Mouse (Mus musculus) gastrocnemius, postnatal 25 days (tissue): ENCODE measurements around the gene Comt. TPM values are rescaled to one million over a fixed set of nuclear protein-coding genes. Genes with fewer than 3 reads are reported as not detected.

Experiments
- DNase-seq: peaks from one replicate; pipeline ENCODE4 v3.0.0; 2022
- total RNA-seq, 2 experiments: library from RNA; stranded (reverse); gene quantifications; 1 replicate in 1 of 2; 2 replicates in 1 of 2; pipeline ENCODE4 v1.2.3; 2021

Comt gene
- total RNA-seq, 2 experiments from 2014 or later, result 33.3 to 44.8 TPM

DNA sequence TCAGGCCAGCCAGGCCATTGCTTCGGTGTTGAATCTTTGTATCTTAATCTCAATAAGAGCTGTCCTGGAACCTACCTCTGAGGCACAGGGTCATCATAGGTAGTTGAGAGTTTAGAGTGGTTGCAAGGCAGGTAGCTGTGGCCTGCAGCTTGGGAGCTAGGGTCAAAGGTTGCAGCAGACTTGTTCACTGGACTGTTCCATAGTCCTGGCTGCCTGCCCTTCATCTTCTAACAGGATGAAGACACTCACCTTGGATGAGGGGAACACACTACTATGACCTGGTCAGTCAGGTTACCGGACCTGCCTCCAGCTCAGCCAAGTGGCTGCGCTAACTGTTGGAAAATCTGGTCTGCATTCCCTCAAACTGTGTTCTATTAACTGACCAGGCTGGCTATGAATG is 35.5 kb downstream of the Comt start:
- no peak for DNase-seq

GRCm38 (mm10) chr16:18390399-18390798 is 36.3 kb downstream of the Comt start:
- no peak for DNase-seq

DNA sequence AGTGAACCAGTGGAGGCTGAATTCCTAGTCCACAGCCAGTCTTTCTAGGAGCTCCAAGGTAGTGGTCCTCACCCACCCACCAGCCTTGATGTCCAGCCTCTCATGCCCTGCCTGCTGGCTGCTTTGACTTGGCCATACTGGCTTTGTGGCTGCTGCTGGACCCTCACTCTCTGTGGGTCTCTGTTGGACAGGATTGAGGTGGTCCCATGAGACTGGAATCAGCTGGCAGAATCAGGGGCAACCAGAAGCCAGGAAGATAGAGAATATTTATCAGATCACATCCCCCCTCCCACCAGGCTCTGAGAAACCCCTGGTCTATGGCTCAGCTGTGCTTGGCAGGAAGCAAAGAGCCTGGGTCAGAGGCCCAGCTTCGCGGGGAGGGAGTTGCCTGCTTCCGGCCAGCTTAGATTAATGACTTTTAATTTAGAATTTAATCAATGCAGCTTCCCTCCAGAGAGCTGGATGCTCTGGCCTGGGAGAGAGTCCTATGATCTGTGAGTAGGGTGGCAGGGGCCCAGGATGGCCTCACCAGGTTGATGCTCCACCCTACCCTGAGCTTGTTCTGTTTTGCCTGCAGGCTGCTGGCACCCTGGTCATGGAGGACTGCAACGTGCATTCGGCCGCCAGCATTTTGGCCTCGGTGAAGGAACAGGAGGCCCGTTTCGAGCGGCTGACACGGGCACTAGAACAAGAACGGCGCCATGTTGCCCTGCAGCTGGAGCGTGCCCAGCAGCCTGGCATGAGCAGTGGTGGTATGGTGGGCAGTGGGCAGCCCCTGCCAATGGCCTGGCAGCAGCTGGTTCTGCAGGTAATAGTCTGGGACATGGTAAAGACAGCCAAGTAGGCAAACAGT is 37.8 kb downstream of the Comt start:
- peak; percentile 6 for DNase-seq

DNA sequence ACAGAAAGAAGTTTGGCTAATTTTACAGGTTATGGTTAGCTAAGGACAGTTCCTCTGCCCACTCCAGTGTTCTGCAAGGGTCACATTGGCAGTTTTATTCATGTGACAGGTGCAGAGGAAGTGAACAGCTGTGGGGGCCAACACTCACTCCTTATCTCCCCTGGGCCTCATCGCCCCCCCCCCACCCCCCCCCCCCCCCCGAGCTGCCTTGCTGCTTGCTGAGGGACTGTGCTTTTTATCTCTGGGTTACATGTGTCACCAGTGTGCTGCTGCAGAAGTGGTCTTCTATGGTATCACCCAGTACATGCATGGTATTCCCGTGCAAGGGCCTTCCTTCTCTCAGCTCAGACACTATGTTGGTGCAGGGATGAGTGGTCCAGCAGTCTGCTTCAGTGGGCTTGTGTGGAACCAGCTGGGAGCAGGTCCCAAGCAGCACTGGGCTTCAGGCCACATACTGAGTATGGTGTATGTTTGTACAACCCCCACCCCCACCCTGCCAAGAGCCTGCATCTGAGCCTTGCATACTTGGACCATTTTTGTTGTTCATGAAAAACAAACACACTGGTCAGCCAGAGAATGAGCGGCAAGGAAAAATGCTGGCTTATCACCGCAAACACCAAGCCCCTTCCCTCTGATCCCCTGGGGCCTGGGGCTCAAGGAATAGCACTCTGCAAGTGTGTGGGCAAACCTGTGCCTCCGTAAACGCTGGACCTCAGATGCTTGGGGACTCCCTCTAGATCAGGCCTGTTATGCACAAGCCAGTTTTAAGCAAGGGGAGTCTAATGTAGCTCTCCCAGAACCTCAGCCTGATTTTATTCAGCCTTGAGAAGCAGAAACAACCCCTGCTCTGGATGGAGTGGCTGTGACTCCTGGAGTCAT is 38.7 kb downstream of the Comt start:
- DNase-seq, result peak; percentile 11

DNA sequence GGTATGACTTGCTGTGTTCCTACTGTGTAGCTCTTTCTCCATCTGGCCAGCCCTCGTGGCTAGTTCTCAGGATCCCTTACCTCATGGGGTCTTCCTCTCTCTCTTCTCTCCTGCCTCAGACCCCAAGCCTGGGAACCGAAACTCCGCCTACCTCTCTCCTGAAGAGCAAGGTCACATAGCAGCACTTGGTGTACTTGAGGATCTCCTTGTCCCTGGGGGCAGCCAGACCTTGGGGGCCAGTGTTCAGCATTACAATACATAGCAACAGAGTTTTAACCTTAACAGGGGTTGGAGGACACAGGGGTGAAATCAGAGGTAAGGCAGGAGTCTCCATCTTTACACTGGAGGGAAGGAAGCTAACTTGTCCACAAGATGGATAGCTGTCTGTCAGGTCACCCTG is 39.7 kb downstream of the Comt start:
- no peak for DNase-seq

- DNase-seq, result peak; percentile 64
Measured at GRCm38 (mm10) chr16:18386451-18386850, 40.2 kb downstream of the Comt start.

GRCm38 (mm10) chr16:18385411-18385810 is 41.2 kb downstream of the Comt start:
- DNase-seq, result no peak

GRCm38 (mm10) chr16:18384659-18385058 is 42.0 kb downstream of the Comt start:
- DNase-seq, result no peak

- DNase-seq, result no peak
Measured at GRCm38 (mm10) chr16:18384211-18384610, 42.4 kb downstream of the Comt start.

- no peak for DNase-seq
Measured at GRCm38 (mm10) chr16:18383756-18384155, 42.9 kb downstream of the Comt start.

GRCm38 (mm10) chr16:18383045-18383726 is 43.5 kb downstream of the Comt start:
- DNase-seq, result no peak

DNA sequence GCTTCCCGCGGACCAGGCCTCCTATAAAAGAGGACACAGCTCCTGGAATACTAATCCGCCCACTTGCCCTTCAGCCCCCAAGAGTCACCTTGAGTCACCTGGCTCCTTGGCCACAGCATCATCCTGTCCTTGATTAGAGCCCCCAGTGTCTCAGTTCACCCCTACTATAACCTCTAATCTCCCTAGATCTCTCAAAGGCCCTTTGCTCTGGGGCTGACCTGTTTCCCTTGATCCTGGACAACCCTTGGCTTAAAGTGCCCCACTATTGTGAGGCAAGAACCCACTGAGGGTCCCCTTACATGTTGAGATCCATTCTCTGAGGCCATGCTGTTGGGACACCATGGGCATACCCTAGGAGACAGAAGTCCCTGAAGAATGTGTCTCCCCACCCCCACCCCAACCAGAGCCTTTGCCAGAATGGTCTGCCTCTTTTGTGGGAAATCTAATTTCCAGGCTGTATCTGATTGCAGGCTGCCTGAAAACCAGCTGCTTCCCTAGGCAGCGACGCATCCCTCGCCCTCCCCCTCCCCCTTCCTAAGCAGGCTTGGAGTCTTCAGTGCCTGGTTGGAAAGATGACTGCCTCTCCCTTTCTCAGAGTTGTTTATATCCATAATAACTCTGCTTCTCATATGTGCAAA is 44.9 kb downstream of the Comt start:
- DNase-seq, result no peak

DNA sequence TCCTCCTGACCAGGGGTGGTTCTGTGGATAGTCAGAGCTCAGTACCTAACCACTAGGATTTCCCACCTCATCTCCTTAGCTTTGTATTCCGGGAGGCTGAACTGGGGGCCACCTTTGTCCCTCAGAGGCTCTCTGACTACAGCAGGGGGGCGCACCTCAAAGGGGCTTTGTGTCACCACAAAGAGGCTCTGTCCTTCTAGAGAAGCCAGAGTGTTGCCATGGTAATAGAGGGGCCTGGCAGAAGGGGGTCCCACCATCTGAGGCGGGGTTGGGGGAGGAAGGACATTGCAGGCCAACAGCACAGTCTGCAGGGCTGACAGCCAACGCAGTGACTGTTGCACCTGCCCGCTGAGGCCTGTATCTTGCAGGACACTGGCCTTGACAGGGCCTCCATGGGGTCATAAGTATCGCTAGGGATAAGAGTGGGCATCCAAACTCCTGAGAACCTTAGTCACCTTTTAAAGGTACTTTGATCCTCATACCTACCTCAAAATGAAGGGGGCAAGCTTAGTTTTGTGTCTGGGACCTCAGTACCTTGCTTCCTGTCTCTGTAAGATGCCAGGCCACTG is 46.1 kb downstream of the Comt start:
- DNase-seq, result no peak

DNA sequence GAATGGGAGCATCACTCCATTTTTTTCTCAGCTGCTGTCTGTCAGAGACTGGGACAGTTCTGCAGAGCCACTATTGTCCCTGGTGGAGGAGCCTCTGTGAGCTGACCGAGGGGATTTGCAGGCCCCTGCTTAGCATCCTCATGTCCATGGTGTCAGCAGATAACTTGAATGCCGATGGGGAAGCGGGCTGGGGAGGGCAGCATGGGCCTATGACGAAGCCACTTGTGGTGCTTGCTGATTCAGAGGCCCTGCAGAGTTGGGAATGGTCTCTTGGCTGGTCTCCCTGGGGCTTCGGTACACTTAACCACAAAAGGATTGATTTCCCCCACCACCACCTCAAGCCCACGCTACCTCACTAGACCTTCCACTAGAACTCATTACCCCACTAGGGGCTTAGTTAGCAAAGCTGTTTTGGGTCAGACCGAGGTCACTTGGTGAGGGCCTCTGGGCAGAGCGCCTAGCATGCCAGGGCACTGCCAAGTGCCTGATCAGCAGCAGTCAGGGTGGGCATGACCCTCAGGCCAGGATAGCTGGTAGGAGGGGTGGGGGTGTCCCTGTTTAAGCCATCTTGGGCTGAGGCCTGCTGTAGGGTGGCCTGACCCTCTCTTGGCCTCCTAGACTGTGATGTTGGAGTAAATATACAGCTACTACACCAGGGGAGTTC is 47.2 kb downstream of the Comt start:
- no peak for DNase-seq

GRCm38 (mm10) chr16:18378489-18378888 is 48.2 kb downstream of the Comt start:
- DNase-seq, result no peak

GRCm38 (mm10) chr16:18377203-18377602 is 49.4 kb downstream of the Comt start:
- no peak for DNase-seq

GRCm38 (mm10) chr16:18376297-18376954 is 50.2 kb downstream of the Comt start:
- no peak for DNase-seq

GRCm38 (mm10) chr16:18373632-18374031 is 53.0 kb downstream of the Comt start:
- no peak for DNase-seq

DNA sequence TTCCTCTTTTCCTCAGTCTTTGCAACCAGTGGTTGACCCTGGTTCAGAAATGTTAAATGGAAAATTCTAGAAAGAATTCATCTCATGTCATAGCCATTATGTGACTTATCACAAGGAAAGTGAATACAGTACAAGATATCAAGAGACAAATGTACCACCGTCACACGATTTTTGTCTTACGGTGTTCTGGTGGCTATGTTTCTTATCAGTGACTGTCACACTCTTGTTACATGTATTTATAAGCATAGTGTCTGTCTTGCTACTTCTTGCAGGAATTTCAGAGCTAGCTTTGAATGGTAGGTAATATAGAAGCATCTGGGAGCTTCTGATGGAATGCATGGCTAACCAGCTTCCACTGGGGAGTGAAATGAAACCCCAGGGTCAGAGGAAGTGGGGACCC is 56.5 kb downstream of the Comt start:
- DNase-seq, result no peak

DNA sequence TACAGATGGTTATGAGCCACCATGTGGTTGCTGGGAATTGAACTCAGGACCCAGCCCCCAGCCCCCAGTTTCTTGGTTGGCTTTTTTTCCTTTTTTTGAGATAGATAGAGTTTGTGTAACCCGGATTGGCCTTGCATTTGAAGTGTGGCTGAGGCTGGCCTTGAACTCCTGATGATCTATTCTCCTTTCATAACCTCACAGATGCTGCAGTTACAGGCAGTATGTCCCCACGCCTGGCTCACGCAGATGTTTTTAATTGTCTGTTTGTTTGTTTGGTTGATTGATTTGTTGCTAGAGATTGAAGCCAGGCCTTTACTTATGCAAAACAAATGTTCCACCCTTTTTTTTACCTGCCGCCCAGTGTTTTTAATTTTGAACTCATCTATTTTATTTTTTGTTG is 59.8 kb downstream of the Comt start:
- no peak for DNase-seq

DNA sequence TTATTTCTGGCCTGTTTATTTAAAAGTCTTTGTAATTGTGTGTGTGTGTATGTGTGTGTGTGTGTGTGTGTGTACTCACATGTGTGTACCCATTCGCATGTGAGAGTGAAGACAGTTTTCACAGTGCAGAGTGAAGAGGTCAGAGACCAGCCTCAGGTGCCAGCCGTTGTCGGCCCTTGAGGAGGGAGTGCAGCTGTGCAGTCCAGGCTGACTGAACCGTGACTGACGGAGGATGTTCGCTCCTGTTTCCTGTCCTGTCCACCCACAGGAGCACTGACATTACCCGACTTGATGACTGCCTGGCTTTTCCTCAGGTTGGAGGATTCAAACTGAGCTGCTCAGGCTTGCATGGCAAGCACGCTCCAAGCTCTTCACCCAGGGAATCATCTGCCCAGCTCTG is 63.7 kb downstream of the Comt start:
- DNase-seq, result no peak
